Mouse (Mus musculus) hindbrain, embryonic 16.5 days (tissue): ENCODE data around the gene Ropn1l. TPM values are rescaled to one million over a fixed set of nuclear protein-coding genes. Genes with fewer than 3 reads are reported as not detected.
A peak's percentile ranks its signal among the peaks of the same experiment; 100 is the strongest.

Experiments used
- ATAC-seq: fragments of 200-750 bp; cut with Nextera tagmentation; 2 replicates; pipeline ENCODE4 v1.8.0; 2017; ENCODE audit warnings: moderate TSS enrichment, moderate library complexity
- H3K27ac ChIP-seq: fragments of 300-500 bp; sonication (generic); 2 replicates; pipeline ENCODE4 v1.5.1; 2014; ENCODE audit warnings: low read depth, mild to moderate bottlenecking, control low read depth, low read length, moderate library complexity
- H3K27me3 ChIP-seq: fragments of 300-500 bp; sonication (generic); replicated peaks from 2 replicates; pipeline ENCODE4 v1.6.1; 2014; ENCODE audit warnings: low read length; ENCODE audit not compliant: control insufficient read depth, insufficient read depth
- H3K36me3 ChIP-seq: fragments of 300-500 bp; sonication (generic); 2 replicates; pipeline ENCODE4 v1.6.1; 2014; ENCODE audit warnings: mild to moderate bottlenecking, low read length, moderate library complexity, mixed read lengths; ENCODE audit not compliant: control insufficient read depth, insufficient read depth
- H3K4me1 ChIP-seq: fragments of 300-500 bp; sonication (generic); 2 replicates; pipeline ENCODE4 v1.6.1; 2014; ENCODE audit warnings: low read depth, low read length; ENCODE audit not compliant: control insufficient read depth, insufficient read depth
- H3K4me2 ChIP-seq: fragments of 300-500 bp; sonication (generic); 2 replicates; pipeline ENCODE4 v1.6.1; 2014; ENCODE audit warnings: mild to moderate bottlenecking, low read length, control low read depth, moderate library complexity
- H3K4me3 ChIP-seq: fragments of 300-500 bp; sonication (generic); 2 replicates; pipeline ENCODE4 v1.5.1; 2014; ENCODE audit warnings: mild to moderate bottlenecking, low read length, control low read depth, moderate library complexity
- H3K9ac ChIP-seq: fragments of 300-500 bp; sonication (generic); 2 replicates; pipeline ENCODE4 v1.6.1; 2014; ENCODE audit warnings: low read depth, mild to moderate bottlenecking, control low read depth, low read length, moderate library complexity
- H3K9me3 ChIP-seq: fragments of 300-500 bp; sonication (generic); 2 replicates; pipeline ENCODE4 v1.6.1; 2014; ENCODE audit warnings: mild to moderate bottlenecking, low read length, moderate library complexity; ENCODE audit not compliant: control insufficient read depth
- WGBS: fragments of 180-500 bp; shearing (Covaris S2); extraction: QIAGEN DNeasy Blood & Tissue Kit; methylation state at CpG from one replicate; pipeline ENCODE4 v1.1.7; 2014; 5-methylcytosine and 5-hydroxymethylcytosine counted together
- polyA plus RNA-seq: library from polyadenylated mRNA; unstranded; fragments of >200 nt; fragmentation: Nextera tagmentation; extraction: Ambion mirVana; gene quantifications from 2 replicates; pipeline ENCODE4 v1.2.1, GENCODE M21; 2015

The Ropn1l gene
- 2.0 and 2.9 TPM in 2 replicates for polyA plus RNA-seq

DNA sequence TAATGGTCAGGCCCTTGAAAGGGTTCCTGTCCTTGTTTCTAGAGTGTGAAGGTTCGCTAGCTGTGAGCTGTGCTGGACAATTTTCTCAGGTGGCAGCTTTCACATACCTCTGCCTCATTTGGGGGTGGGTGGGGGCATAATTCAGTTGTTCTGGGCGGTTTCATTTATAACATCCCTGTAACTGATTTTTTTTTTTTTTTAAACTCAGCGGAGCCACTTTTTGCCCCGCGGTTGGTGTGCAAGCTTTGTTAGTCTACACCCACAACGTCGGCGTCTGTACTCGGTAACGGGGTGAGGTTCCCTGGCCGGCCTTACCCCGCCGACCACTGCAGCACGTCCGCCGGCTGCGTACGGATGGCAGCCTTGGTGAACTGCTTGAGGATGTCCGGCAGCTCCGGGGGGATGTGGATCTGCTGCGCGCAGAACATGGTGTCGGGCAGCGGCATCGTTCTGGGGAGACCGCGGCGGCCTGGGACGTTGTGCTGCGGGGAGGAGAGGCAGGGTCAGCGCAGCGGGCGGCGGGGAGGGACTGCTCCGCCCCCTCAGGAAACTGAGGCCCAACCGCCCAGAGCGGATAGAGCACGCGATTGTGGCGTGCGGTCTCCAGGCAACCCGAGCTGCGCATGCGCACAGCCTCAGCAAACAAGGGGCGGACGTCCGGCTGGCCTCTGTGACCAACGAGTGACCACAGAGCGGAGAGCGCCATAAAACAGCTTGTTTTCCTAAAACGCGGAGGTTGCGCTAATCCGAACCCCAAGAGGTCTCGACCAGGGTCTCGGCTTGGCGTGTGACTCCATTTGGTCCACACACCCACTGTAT is at the start of gene Ropn1l:
TSS of gene Ropn1l (minus strand) at position 640 of the 819 bp plus-strand sequence.
- Histone ChIP-seq H3K9ac (peak within 1 kb of the TSS; percentile 83), H3K27me3 (no peaks in the 10 kb centered on the region), H3K4me2 (peak within 1 kb of the TSS; percentile 67), H3K4me3 (peak within 1 kb of the TSS; percentile 74), H3K4me1 (no peaks in the 10 kb centered on the region; the same call in 1 of the 2 replicates), H3K36me3 (peaks cover 5% of the 10 kb centered on the region), H3K9me3 (no peaks in the 10 kb centered on the region), H3K27ac (peak within 1 kb of the TSS; percentile 89)
- ATAC-seq, result peak; percentile 95
- under 1% methylated on average over 57 of the region's 57 CpGs for WGBS

DNA sequence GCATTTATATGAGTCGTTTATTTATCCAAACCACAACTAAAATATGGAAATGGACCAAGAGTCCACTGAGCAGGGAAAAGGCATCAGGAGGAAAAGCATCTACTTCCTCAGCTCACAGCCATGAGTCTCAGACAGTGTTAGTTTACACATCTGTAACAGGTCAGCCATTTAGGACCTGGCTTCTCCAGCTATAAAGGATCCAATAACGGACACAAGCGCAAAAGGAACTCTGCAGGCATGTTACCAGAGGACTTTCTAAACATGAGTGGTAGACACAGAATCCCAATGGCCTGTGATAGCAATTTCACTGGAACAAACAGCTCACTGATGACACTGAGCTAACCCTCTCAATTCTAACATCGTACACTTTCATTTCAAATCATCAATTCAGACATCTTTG is 49.5 kb upstream of the Ropn1l start:
- WGBS, result 94% methylated on average over 4 of the region's 4 CpGs
- Histone ChIP-seq H3K4me2 (no peak overlapping the region), H3K4me3 (no peak overlapping the region), H3K36me3 (peaks cover 6% of the 10 kb centered on the region), H3K27me3 (no peaks in the 10 kb centered on the region), H3K9me3 (no peaks in the 10 kb centered on the region), H3K9ac (no peak overlapping the region), H3K4me1 (no peaks in the 10 kb centered on the region), H3K27ac (no peak overlapping the region)
- ATAC-seq, result no peak

DNA sequence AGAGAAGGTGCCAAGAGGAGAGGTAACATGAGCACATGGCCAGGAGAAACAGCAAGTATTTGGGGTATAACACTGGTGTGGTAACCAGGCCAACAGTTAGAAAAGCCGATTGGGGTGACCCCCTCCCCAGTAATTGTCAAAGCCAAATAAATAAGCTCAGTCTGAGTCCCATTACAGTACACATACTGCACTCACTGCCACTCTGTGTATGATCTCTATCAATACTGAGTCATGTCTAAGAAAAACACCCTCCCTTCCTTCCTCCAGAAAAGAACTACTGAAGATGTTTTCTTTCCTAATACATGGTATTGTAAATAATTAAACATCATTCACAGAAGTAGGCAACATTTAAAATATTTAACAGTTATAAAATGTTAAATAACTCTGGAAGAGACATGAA is 48.8 kb upstream of the Ropn1l start:
- H3K9ac ChIP-seq, result no peak overlapping the region
- H3K27ac ChIP-seq, result no peak overlapping the region
- H3K9me3 ChIP-seq, result no peaks in the 10 kb centered on the region
- no peaks in the 10 kb centered on the region for H3K27me3 ChIP-seq
- H3K4me2 ChIP-seq, result no peak overlapping the region
- peaks cover 6% of the 10 kb centered on the region for H3K36me3 ChIP-seq
- H3K4me3 ChIP-seq, result no peak overlapping the region
- ATAC-seq, result peak; percentile 20; the same call in 1 of the 2 replicates
- no peaks in the 10 kb centered on the region for H3K4me1 ChIP-seq
- 90% methylated on average over 1 of the region's 1 CpGs for WGBS

DNA sequence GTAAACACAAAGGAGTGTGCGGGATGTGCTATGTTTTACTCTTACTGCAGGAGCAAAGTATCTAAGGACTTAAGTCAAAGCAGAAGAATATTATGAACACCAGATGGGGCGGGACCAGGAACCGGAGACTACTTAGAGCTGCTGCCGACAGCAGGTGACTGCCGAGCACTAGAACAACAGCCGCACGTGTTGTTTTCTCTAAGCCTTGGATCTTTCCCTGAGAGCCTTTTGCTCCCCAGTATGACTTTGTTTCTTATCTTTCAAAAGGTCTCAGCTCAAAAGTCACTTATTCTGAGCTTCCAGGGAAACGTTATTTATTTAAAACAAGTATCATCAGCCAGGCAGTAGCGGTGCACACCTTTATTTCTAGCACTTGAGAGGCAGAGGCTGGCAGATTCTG is 41.3 kb upstream of the Ropn1l start:
- no peaks in the 10 kb centered on the region for H3K9me3 ChIP-seq
- H3K27ac ChIP-seq, result no peak overlapping the region
- H3K4me2 ChIP-seq, result no peak overlapping the region
- no peak overlapping the region for H3K4me3 ChIP-seq
- 89% methylated on average over 9 of the region's 9 CpGs for WGBS
- H3K36me3 ChIP-seq, result peaks cover 25% of the 10 kb centered on the region
- H3K9ac ChIP-seq, result no peak overlapping the region
- H3K27me3 ChIP-seq, result no peaks in the 10 kb centered on the region
- no peak for ATAC-seq
- no peaks in the 10 kb centered on the region for H3K4me1 ChIP-seq

DNA sequence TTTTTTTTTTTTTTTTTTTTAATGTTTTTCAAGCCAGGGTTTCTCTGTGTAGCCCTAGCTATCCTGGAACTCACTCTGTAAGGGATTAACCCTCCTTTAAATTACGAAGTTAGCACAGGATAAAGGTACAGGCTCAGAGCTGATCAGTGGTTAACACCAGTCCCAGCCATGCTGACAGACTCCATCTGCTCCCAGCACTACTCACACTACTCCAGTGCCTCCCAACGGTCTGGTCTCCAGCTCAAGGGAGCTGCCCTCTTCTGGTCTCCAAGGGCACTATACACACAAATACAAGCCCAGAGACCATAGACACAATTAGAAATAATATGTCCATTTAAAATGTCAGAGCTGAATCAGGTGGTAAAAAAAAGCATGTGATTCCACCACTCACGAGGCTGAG is 40.8 kb upstream of the Ropn1l start:
- Histone ChIP-seq H3K9ac (no peak overlapping the region), H3K36me3 (peaks cover 25% of the 10 kb centered on the region), H3K4me2 (no peak overlapping the region), H3K27me3 (no peaks in the 10 kb centered on the region), H3K4me3 (no peak overlapping the region), H3K9me3 (no peaks in the 10 kb centered on the region), H3K4me1 (no peaks in the 10 kb centered on the region), H3K27ac (no peak overlapping the region)
- 83% methylated on average over 3 of the region's 3 CpGs for WGBS
- no peak for ATAC-seq

DNA sequence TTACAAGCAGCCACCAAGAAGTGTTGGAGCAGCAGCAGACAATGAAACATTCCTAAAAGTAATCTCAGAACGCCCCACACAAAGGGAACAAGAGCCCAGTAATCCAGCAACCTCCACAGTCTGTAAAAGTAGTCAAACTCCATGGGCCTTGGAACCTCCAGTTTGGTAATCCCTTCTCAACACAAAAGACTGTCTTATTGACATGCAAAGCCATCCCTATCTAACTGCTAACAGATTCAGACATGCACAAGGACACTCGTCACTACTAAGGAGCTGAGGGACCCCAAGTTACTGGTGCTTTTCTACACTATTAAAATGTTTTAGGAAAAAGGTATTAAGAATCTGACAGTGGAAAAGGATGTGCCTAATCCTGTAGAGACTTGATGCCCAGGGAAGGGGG is 33.9 kb upstream of the Ropn1l start:
- 44% methylated on average over 2 of the region's 2 CpGs for WGBS
- H3K9me3 ChIP-seq, result no peaks in the 10 kb centered on the region
- no peak overlapping the region for H3K4me2 ChIP-seq
- ATAC-seq, result no peak
- no peaks in the 10 kb centered on the region for H3K27me3 ChIP-seq
- H3K36me3 ChIP-seq, result peaks cover 8% of the 10 kb centered on the region
- no peaks in the 10 kb centered on the region for H3K4me1 ChIP-seq
- H3K27ac ChIP-seq, result no peak overlapping the region
- no peak overlapping the region for H3K9ac ChIP-seq
- no peak overlapping the region for H3K4me3 ChIP-seq

DNA sequence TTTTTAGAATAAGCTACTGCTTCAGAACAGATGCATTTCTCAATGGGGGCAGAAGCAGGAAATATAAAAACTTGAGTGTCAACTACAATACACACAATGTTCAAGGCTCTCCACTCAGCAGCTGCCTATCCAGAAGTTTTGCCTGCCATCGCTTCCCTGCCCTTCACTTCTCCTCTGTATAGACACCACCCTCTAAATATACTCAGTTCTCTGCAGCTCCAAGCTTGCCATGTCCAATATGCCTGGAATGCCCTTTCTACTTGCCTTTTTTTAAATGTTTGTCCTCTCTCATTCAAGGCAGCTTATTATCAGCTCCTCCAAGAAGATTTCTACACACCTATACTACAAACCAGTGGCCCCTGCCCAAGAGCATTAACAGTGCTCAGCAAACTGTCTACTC is 23.1 kb upstream of the Ropn1l start:
- H3K9ac ChIP-seq, result no peak overlapping the region
- no peak for ATAC-seq
- peaks cover 23% of the 10 kb centered on the region for H3K36me3 ChIP-seq
- H3K4me2 ChIP-seq, result no peak overlapping the region
- no peak overlapping the region for H3K4me3 ChIP-seq
- WGBS, result 96% methylated on average over 1 of the region's 1 CpGs
- H3K27me3 ChIP-seq, result no peaks in the 10 kb centered on the region
- H3K27ac ChIP-seq, result no peak overlapping the region
- no peaks in the 10 kb centered on the region for H3K4me1 ChIP-seq
- H3K9me3 ChIP-seq, result no peaks in the 10 kb centered on the region

DNA sequence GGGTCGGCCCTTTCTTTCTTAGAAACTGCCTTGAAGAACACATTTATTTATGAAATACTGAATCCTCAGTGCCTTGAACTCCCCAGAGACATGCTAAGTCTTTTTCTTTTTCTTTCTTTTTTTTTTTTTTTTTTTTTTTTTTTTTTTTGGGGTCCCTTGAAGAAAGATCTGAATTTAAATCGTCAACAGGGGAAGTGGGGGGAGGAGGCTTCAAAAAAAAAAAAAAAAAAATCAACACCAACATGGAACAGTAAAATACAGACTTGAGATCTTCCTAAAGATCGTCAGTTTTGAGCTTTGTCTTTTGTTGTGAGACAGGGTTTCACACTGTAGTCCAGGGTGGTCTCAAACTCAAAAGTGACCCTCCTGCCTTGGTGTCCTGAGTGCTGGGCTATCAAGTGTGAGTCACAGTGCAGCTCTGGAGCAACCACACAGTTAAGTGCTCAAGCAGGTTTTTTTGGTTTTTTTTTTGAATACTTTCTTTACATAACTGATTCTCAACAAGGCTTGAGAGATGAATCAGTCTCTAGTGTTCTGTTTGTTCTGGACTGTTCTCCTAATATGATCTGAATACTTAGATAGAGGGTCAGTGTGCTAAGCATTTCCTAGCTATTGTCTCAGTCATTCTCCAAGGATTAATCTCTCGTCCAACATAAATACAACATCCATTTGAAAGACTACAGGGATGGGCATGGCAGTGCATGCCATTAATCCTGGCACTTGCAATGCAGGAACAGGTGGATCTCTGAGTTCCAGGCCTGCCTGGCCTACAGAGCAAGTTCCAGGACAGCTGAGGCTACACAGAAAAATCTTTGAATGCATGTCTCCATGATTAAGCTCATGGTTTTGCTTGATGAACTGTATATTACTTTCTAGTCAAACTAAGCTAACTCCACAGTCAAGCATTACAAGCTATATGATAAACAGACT is 19.4 kb upstream of the Ropn1l start:
- WGBS, result 71% methylated on average over 4 of the region's 4 CpGs
- Histone ChIP-seq H3K4me1 (no peaks in the 10 kb centered on the region), H3K27ac (no peak overlapping the region), H3K9ac (no peak overlapping the region), H3K4me3 (no peak overlapping the region), H3K9me3 (no peaks in the 10 kb centered on the region), H3K36me3 (peaks cover 13% of the 10 kb centered on the region; the same call in 1 of the 2 replicates), H3K27me3 (no peaks in the 10 kb centered on the region), H3K4me2 (no peak overlapping the region)
- no peak for ATAC-seq

DNA sequence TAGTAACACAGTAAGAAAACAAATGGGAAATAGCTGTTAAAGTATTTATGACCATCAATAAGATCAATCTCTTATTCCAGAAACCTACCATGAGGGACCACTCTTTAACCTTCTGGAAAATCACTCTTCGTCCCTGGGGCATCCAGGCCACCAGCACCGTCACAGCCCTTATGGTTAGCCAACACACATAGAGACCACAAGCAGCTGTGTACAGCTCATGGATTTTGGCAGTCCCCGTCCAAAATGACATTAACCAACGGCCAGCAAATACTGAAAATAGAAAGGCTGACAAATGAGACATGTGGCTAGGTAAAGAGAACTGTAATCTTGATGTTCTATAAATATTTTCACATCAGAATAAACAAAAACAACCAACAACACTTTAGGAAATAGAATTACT is 18.0 kb upstream of the Ropn1l start:
- H3K4me2 ChIP-seq, result no peak overlapping the region
- no peak overlapping the region for H3K4me3 ChIP-seq
- H3K9me3 ChIP-seq, result no peaks in the 10 kb centered on the region
- no peaks in the 10 kb centered on the region for H3K27me3 ChIP-seq
- H3K27ac ChIP-seq, result no peak overlapping the region
- no peak overlapping the region for H3K9ac ChIP-seq
- H3K36me3 ChIP-seq, result peaks cover 13% of the 10 kb centered on the region; the same call in 1 of the 2 replicates
- WGBS, result 88% methylated on average over 4 of the region's 4 CpGs
- ATAC-seq, result no peak
- H3K4me1 ChIP-seq, result no peaks in the 10 kb centered on the region
